Mouse (Mus musculus) kidney, embryonic 14.5 days (tissue): Measurements from ENCODE around the gene March11. TPM values are rescaled to one million over a fixed set of nuclear protein-coding genes. Genes with fewer than 3 reads are reported as not detected.

Source experiments
- ATAC-seq: fragments of 200-750 bp; cut with Nextera tagmentation; 2 replicates; pipeline ENCODE4 v1.8.0; 2017; ENCODE audit warnings: moderate number of reproducible peaks, mild to moderate bottlenecking, moderate TSS enrichment, moderate library complexity; ENCODE audit not compliant: low FRiP score, low TSS enrichment
- H3K27ac ChIP-seq: fragments of 300-500 bp; sonication (generic); 2 replicates; pipeline ENCODE4 v1.5.1; 2014; ENCODE audit warnings: low read depth, mild to moderate bottlenecking, low read length, moderate library complexity, mixed read lengths
- H3K27me3 ChIP-seq: fragments of 300-500 bp; sonication (generic); 2 replicates; pipeline ENCODE4 v1.6.1; 2014; ENCODE audit warnings: mild to moderate bottlenecking, low read length; ENCODE audit not compliant: control insufficient read depth, insufficient read depth
- H3K36me3 ChIP-seq: fragments of 300-500 bp; sonication (generic); 2 replicates; pipeline ENCODE4 v1.6.1; 2014; ENCODE audit warnings: low read length, mixed read lengths; ENCODE audit not compliant: control insufficient read depth, insufficient read depth
- H3K4me1 ChIP-seq: fragments of 300-500 bp; sonication (generic); 2 replicates; pipeline ENCODE4 v1.6.1; 2014; ENCODE audit warnings: low read length, mixed read lengths; ENCODE audit not compliant: control insufficient read depth, insufficient read depth
- H3K4me2 ChIP-seq: fragments of 300-500 bp; sonication (generic); replicated peaks from 2 replicates; pipeline ENCODE4 v1.6.1; 2014; ENCODE audit warnings: low read depth, mild to moderate bottlenecking, low read length
- H3K4me3 ChIP-seq: fragments of 300-500 bp; sonication (generic); 2 replicates; pipeline ENCODE4 v1.5.1; 2014; ENCODE audit warnings: mild to moderate bottlenecking, low read length
- H3K9ac ChIP-seq: fragments of 300-500 bp; sonication (generic); 2 replicates; pipeline ENCODE4 v1.6.1; 2014; ENCODE audit warnings: low read depth, mild to moderate bottlenecking, low read length, moderate library complexity
- H3K9me3 ChIP-seq: fragments of 300-500 bp; sonication (generic); 2 replicates; pipeline ENCODE4 v1.6.1; 2016; ENCODE audit warnings: low read length; ENCODE audit not compliant: control insufficient read depth
- WGBS: fragments of 180-500 bp; shearing (Covaris S2); extraction: QIAGEN DNeasy Blood & Tissue Kit; methylation state at CpG from one replicate; pipeline ENCODE4 v1.1.7; 2014; 5-methylcytosine and 5-hydroxymethylcytosine counted together
- polyA plus RNA-seq: library from polyadenylated mRNA; unstranded; fragments of >200 nt; fragmentation: Nextera tagmentation; extraction: Ambion mirVana; gene quantifications from 2 replicates; pipeline ENCODE4 v1.2.1, GENCODE M21; 2014

The March11 gene
- polyA plus RNA-seq, 1 experiment from 2014 or later: 1.1 TPM

DNA sequence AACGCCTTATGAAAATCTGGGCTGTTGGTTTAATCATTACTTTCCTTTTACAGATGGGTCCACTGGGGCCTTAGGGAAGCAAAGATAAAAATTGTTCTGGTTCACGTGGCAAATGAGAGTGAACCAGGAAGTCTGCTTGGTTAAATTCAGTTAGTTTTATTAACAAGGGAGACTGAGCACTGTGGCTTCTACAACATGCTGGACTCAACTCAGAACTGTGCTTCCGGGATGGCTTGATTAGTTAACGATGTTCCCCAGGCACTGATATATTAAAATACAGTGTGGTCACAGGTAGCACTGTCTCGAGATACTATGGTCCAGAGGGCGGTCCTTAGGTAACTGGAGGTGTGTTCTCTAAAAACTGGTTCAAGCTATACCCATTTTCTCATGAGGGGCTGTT lies 32.1 kb downstream of the March11 start:
- whole genome bisulfite sequencing: 68% methylated on average over 6 of the region's 6 CpGs
- no peaks in the 10 kb centered on the region for H3K27me3 ChIP-seq
- H3K9me3 ChIP-seq: no peaks in the 10 kb centered on the region
- no peak overlapping the region for H3K4me3 ChIP-seq
- no peak overlapping the region for H3K9ac ChIP-seq
- H3K4me2 ChIP-seq: no peak overlapping the region
- no peak for ATAC-seq
- 0 out of 2 replicates have a peak, but pooled peaks cover 2% of the 10 kb centered on the region for H3K4me1 ChIP-seq
- H3K27ac ChIP-seq: no peak overlapping the region
- H3K36me3 ChIP-seq: no peaks in the 10 kb centered on the region

DNA sequence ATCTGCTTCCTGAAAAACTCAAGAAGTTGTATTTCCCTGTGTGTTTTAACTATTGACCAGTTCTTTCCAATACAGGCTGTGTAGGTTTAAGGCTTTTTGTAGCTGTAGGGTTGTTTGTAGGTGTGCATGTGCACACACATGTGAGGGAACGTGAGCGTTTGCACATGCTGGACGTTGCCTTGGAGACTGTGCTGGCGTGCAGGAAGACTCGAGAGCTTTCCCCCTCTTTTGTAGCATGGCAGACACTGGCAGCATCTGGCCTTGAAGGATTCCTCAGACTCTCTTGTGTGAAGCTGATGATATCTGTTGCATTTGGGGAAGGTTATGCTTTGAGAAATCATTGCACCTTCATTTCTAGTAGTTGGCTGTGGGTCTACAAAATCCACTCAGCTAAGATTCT lies 35.5 kb downstream of the March11 start:
- Histone ChIP-seq H3K27ac (no peak overlapping the region), H3K4me2 (no peak overlapping the region), H3K4me1 (no peaks in the 10 kb centered on the region), H3K27me3 (no peaks in the 10 kb centered on the region), H3K9me3 (no peaks in the 10 kb centered on the region), H3K4me3 (no peak overlapping the region), H3K9ac (no peak overlapping the region), H3K36me3 (no peaks in the 10 kb centered on the region)
- no peak for ATAC-seq
- 91% methylated on average over 5 of the region's 5 CpGs for WGBS

DNA sequence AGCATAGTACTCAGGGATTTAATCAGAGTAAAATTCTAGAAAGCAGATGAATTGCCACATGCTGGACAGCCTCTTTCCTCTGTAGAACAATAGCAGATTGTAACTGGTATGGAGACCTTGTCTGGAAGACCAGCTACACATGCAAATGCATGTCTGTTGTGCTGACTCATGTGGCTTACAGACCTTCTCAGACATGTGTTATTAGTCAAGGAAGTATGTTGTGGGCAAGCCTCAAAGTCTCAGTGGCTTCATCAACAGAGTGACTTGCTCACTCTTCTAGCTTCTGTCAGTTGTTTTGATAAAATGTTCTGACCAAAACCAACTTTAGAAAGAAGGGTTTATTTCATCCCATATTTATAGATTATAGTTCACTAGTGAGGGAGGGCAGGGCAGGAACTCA lies 44.8 kb downstream of the March11 start:
- Histone ChIP-seq H3K4me2 (no peak overlapping the region), H3K4me3 (no peak overlapping the region), H3K36me3 (no peaks in the 10 kb centered on the region), H3K27me3 (no peaks in the 10 kb centered on the region), H3K4me1 (no peaks in the 10 kb centered on the region), H3K9ac (no peak overlapping the region), H3K9me3 (no peaks in the 10 kb centered on the region), H3K27ac (no peak overlapping the region)
- ATAC-seq: no peak

DNA sequence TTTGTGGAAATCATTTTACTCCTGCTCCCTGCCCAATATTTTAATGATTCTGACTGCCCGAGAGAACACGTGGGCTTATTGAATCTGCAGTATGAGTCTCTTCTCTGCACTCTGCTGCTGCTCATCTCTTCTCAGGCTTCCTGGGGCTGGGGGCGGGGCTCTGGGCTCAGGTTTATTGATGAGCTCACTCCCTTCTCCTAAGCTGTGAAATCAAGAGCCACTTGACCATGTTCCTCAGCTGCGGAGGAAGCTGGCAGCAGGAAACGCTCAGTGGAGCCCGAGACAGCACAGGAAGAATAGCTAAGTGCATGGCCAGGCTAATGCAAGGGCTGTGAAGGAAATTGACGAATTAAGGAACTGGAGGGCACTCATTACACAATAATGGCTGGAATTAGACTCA lies 56.5 kb downstream of the March11 start:
- no peaks in the 10 kb centered on the region for H3K36me3 ChIP-seq
- H3K4me3 ChIP-seq: no peak overlapping the region
- H3K4me2 ChIP-seq: no peak overlapping the region
- 15% methylated on average over 7 of the region's 7 CpGs for WGBS
- no peaks in the 10 kb centered on the region for H3K9me3 ChIP-seq
- no peaks in the 10 kb centered on the region for H3K27me3 ChIP-seq
- H3K27ac ChIP-seq: no peak overlapping the region
- ATAC-seq: peak; percentile 55; the same call in 1 of the 2 replicates
- no peaks in the 10 kb centered on the region for H3K4me1 ChIP-seq
- H3K9ac ChIP-seq: no peak overlapping the region

DNA sequence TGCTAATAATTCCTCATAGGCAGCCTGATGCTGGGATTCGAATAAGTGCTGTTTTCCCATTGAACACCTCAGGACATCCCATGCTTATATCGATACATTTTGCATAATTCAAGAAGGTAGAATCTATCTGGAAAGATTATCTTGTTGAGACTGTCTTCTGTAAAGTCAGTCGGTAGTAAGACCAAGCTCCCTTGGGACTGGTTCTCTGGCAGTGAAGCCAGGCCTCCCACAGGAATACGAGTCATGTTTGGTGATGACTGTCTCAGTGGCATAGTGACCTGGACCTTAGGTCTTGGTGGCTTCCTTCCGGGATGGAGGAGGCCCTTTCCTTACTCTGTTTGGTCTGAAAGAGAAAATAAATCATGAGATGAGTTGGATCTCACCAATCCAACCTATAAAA lies 57.7 kb downstream of the March11 start:
- Histone ChIP-seq H3K4me1 (no peaks in the 10 kb centered on the region), H3K4me2 (no peak overlapping the region), H3K27me3 (no peaks in the 10 kb centered on the region), H3K9me3 (no peaks in the 10 kb centered on the region), H3K36me3 (no peaks in the 10 kb centered on the region), H3K9ac (no peak overlapping the region), H3K27ac (no peak overlapping the region), H3K4me3 (no peak overlapping the region)
- WGBS: 75% methylated on average over 5 of the region's 5 CpGs
- ATAC-seq: no peak

DNA sequence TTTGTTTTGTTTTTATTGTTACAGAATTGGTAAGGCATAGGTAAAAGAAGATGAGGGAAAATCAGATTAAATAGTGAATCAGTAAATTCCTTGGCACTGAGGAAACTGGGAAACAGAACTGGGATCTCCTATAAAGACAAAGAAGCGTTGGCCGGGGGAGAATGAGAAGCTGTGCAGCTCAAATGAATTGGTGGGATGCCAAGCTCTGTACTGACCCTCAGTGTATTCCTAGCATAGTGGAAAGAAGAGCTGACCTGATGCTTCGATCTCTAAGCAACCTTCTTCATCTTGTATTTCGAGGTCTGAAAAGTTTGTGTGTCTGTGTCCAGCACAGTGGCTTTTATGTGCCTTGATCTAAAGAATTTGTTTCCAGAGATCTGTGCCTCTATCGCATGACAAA lies 64.9 kb downstream of the March11 start:
- no peaks in the 10 kb centered on the region for H3K27me3 ChIP-seq
- H3K4me2 ChIP-seq: no peak overlapping the region
- no peaks in the 10 kb centered on the region for H3K36me3 ChIP-seq
- no peaks in the 10 kb centered on the region for H3K4me1 ChIP-seq
- H3K27ac ChIP-seq: no peak overlapping the region
- no peak overlapping the region for H3K9ac ChIP-seq
- WGBS: 96% methylated on average over 5 of the region's 5 CpGs
- no peak for ATAC-seq
- H3K4me3 ChIP-seq: no peak overlapping the region
- H3K9me3 ChIP-seq: no peaks in the 10 kb centered on the region

DNA sequence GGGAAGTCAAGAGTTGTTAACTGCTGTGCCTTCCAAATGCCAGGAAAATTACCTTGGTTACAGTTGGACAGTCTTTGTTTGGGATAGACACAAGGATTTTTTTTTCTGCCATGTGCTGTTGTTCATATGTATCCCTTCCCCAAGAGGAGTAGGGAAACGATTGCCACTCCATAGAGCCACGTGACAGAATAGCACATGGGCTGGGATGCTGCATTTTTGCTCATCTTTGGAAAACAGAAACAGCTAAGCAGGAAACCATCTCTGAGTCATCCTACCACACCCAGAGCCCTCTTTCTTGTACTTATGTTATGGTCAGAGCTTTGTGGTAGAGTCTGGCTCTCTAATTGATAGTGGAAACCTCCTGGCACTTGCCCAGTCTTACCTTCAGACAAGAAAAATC lies 65.4 kb downstream of the March11 start:
- 88% methylated on average over 2 of the region's 2 CpGs for WGBS
- H3K4me2 ChIP-seq: no peak overlapping the region
- no peak for ATAC-seq

DNA sequence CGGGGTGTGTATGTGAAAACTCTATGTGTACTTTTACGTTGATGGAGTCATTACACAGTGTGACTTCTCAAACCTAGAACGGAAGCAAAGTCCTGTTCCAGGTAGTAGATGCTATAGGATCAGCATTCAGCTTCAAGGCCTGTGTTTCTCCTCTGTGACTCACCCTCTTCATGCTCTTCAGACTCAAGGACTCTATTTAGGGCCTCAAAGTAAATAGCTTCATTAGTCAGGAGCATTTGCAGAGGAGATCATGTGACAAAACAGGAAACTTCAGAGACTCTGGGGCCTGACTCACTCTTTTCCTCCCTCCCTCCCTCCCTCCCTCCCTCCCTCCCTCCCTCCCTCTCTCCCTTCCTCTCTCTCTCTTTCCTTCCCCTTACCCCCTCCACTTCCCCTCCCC lies 66.1 kb downstream of the March11 start:
- ATAC-seq: no peak

More for the DNA sequence above, 65.4 kb downstream of the March11 start:
- no peak overlapping the region for H3K4me3 ChIP-seq
- no peaks in the 10 kb centered on the region for H3K4me1 ChIP-seq
- H3K27me3 ChIP-seq: no peaks in the 10 kb centered on the region
- H3K27ac ChIP-seq: no peak overlapping the region
- H3K9ac ChIP-seq: no peak overlapping the region
- no peaks in the 10 kb centered on the region for H3K9me3 ChIP-seq
- no peaks in the 10 kb centered on the region for H3K36me3 ChIP-seq

DNA sequence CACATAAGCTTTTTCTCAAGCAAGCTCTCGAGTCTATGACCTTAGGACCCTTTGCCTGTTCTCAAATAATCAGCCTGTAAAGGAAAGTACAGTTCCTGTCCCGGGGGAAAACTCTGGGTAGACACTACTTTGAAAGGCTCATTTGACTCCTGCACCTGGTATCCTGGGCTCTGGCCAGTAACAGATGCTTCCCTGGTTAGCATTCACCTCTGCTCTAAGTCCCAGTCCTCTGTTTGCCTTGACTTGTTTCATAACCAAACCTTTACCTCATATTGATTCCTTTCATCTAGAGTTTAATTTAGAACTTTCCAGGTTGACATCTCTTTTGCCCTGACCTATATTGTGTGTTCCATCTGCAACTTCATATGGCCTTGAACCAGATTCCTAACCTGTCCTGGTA lies 68.5 kb downstream of the March11 start:
- Histone ChIP-seq H3K36me3 (no peaks in the 10 kb centered on the region), H3K4me1 (no peaks in the 10 kb centered on the region), H3K4me3 (no peak overlapping the region), H3K9ac (no peak overlapping the region), H3K9me3 (no peaks in the 10 kb centered on the region), H3K27me3 (no peaks in the 10 kb centered on the region), H3K4me2 (no peak overlapping the region), H3K27ac (no peak overlapping the region)
- whole genome bisulfite sequencing: 64% methylated on average over 2 of the region's 2 CpGs
- ATAC-seq: no peak

More for the DNA sequence above, 66.1 kb downstream of the March11 start:
- no peaks in the 10 kb centered on the region for H3K27me3 ChIP-seq
- no peaks in the 10 kb centered on the region for H3K9me3 ChIP-seq
- no peak overlapping the region for H3K4me3 ChIP-seq
- H3K4me1 ChIP-seq: no peaks in the 10 kb centered on the region
- no peak overlapping the region for H3K9ac ChIP-seq
- no peak overlapping the region for H3K27ac ChIP-seq
- no peak overlapping the region for H3K4me2 ChIP-seq
- WGBS: 91% methylated on average over 3 of the region's 3 CpGs
- no peaks in the 10 kb centered on the region for H3K36me3 ChIP-seq

DNA sequence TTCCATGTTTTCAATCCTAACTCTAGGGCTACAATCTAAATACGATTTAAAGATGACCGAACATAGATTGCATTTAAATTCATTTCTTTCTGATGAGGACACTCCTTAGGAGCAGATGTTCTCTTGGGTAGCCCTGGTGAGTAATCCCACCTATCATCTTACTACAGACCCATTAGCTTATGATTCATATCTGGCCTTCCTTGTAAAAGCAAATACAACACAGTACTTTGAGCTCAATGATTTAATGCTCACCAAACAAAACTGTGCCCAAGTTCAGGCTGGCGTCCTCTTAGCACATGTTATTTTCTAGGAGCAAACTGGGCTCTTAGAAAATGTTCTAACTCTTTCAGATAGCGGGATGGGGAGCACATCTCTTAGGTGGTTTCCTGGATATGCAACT lies 70.0 kb downstream of the March11 start:
- H3K4me2 ChIP-seq: no peak overlapping the region
- no peak overlapping the region for H3K9ac ChIP-seq
- H3K36me3 ChIP-seq: no peaks in the 10 kb centered on the region
- H3K4me3 ChIP-seq: no peak overlapping the region
- no peak overlapping the region for H3K27ac ChIP-seq
- no peak for ATAC-seq
- H3K27me3 ChIP-seq: no peaks in the 10 kb centered on the region
- no peaks in the 10 kb centered on the region for H3K9me3 ChIP-seq
- H3K4me1 ChIP-seq: no peaks in the 10 kb centered on the region
- WGBS: 64% methylated on average over 4 of the region's 4 CpGs
